ENCODE assay signal across 14 mouse cellular contexts in the genomic region with DNA sequence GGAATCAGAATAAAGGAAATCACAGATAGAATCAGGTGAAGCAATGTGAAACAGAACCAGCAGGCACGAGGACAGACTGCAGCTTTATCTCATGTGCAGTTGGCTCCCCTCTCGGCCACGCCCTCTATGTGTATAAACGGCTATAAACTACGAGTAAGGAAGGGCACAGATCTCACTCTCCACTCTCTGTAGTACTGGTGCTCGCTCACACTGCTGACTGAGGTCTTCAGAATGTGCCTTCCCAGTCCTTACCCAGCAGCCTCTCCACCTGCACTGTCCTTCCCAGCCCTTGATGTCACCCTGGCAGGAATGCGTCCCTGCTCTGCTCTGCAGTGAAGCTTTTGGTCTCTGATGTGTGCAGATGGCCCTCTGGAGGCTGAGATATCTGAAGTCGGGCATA.
DNase-seq lines count a peak whose midpoint lies in the region; ATAC-seq lines count a peak whose summit lies in the region.
"Had no signal": no experiment of that assay in that cellular context is flagged by ENCODE, and none has a peak within 500 bp of the region (broad histone marks: within the 10 kb centered on the region; RNA-seq: fewer than 3 reads in every experiment).

No protein-coding gene starts in this region.

- no peaks in the 10 kb centered on the region for H3K9me3 ChIP-seq in megakaryocyte, embryonic 14.5 days
- no peaks in the 10 kb centered on the region for H3K9me3 ChIP-seq in intestine, embryonic 16.5 days (ENCODE audit: control insufficient read depth, low read length)
- no peaks in the 10 kb centered on the region for H3K9me3 ChIP-seq in stomach, embryonic 16.5 days (replicated peaks; ENCODE audit: control insufficient read depth, low read length)
- H3K9me3 ChIP-seq: neural tube, embryonic 12.5 days had no signal

- no peak for ATAC-seq in megakaryocyte, adult 5-6 weeks (ENCODE audit: poor library complexity, severe bottlenecking)
- peak; percentile 94 for ATAC-seq in intestine, embryonic 16.5 days
- ATAC-seq in stomach, embryonic 16.5 days (ENCODE audit: insufficient read depth, low FRiP score) = peak; percentile 21; the same call in 1 of the 2 replicates

- H3K4me2 ChIP-seq in intestine, embryonic 16.5 days (ENCODE audit: low read depth, low read length) = peak overlapping the region; percentile 23; the same call in 1 of the 2 replicates
- no peak overlapping the region for H3K4me2 ChIP-seq in stomach, embryonic 16.5 days (ENCODE audit: low read depth, low read length)
- H3K4me2 ChIP-seq: midbrain, embryonic 11.5 days; neural tube, embryonic 12.5 days had no signal

- H3K4me3 ChIP-seq in megakaryocyte, embryonic 14.5 days (replicated peaks) = peak overlapping the region; percentile 44
- no peak overlapping the region for H3K4me3 ChIP-seq in intestine, embryonic 16.5 days (ENCODE audit: low read length)
- no peak overlapping the region for H3K4me3 ChIP-seq in stomach, embryonic 16.5 days (replicated peaks; ENCODE audit: low read length)
- H3K4me3 ChIP-seq: neural tube, embryonic 12.5 days had no signal

- no peak overlapping the region for H3K27ac ChIP-seq in intestine, embryonic 16.5 days (ENCODE audit: low read length)
- no peak overlapping the region for H3K27ac ChIP-seq in stomach, embryonic 16.5 days (ENCODE audit: low read length)
- H3K27ac ChIP-seq: neural tube, embryonic 12.5 days had no signal

- H3K27me3 ChIP-seq in megakaryocyte, embryonic 14.5 days (replicated peaks) = peaks cover 20% of the 10 kb centered on the region
- no peaks in the 10 kb centered on the region for H3K27me3 ChIP-seq in intestine, embryonic 16.5 days (replicated peaks; ENCODE audit: control insufficient read depth, insufficient read depth, low read length)
- H3K27me3 ChIP-seq in stomach, embryonic 16.5 days (ENCODE audit: control insufficient read depth, insufficient read depth, low read length) = no peaks in the 10 kb centered on the region
- H3K27me3 ChIP-seq: neural tube, embryonic 12.5 days had no signal

- peak; percentile 13 to 18 for DNase-seq in heart, adult 18-20 months
- DNase-seq in heart, postnatal 14 days = no peak
- no peak for DNase-seq in cerebellum, postnatal 36 days
- DNase-seq in testis, postnatal 14 days (ENCODE audit: low spot score) = no peak
- DNase-seq: adrenal gland, postnatal 36 days; cerebellum, adult 2 months; gastrocnemius, postnatal 25 days; kidney, adult 2 months had no signal

- WGBS in intestine, embryonic 16.5 days = 20% methylated on average over 8 of the region's 8 CpGs
- 22% methylated on average over 8 of the region's 8 CpGs for WGBS in stomach, embryonic 16.5 days

- H3K36me3 ChIP-seq in megakaryocyte, embryonic 14.5 days (replicated peaks; ENCODE audit: low read length) = no peaks in the 10 kb centered on the region
- no peaks in the 10 kb centered on the region for H3K36me3 ChIP-seq in intestine, embryonic 16.5 days (ENCODE audit: control insufficient read depth, insufficient read depth, low read length)
- H3K36me3 ChIP-seq in stomach, embryonic 16.5 days (ENCODE audit: control insufficient read depth, insufficient read depth, low read length) = no peaks in the 10 kb centered on the region
- H3K36me3 ChIP-seq: neural tube, embryonic 12.5 days had no signal

- H3K4me1 ChIP-seq in megakaryocyte, embryonic 14.5 days = peaks cover 6% of the 10 kb centered on the region; the same call in 1 of the 2 replicates
- peaks cover 7% of the 10 kb centered on the region; the same call in 1 of the 2 replicates for H3K4me1 ChIP-seq in intestine, embryonic 16.5 days (ENCODE audit: control insufficient read depth, insufficient read depth, low read length)
- no peaks in the 10 kb centered on the region for H3K4me1 ChIP-seq in stomach, embryonic 16.5 days (ENCODE audit: control insufficient read depth, insufficient read depth, low read length)
- H3K4me1 ChIP-seq: neural tube, embryonic 12.5 days had no signal

- intact Hi-C loops in heart, postnatal 14 days (cut with DNase I) = no loop called here

- peak overlapping the region; percentile 25 for H3K9ac ChIP-seq in intestine, embryonic 16.5 days (ENCODE audit: low read depth, low read length)
- H3K9ac ChIP-seq in stomach, embryonic 16.5 days (ENCODE audit: low read length) = no peak overlapping the region
- H3K9ac ChIP-seq: neural tube, embryonic 12.5 days had no signal

Comparison
In these comparisons a context has a peak if more than half of its experiments do, and no peak if none do; other contexts are left out.
1. DNase-seq: peak in heart, adult 18-20 months (2 of 2); none in heart, postnatal 14 days (0 of 2), cerebellum, postnatal 36 days (0 of 2) and testis, postnatal 14 days (single experiment).